Mouse (Mus musculus) cerebellum, adult 8-10 months (tissue): ENCODE data around the gene Stxbp5.
"Not testable (repeated sequence)": the region's sequence is repeated elsewhere in the genome, so short reads cannot be mapped to it uniquely, and the experiment has no call there.

Source experiments
- DNase-seq: peaks from one replicate; pipeline ENCODE4 v3.0.0; 2022

Stxbp5 gene

GRCm38 (mm10) chr10:9901071-9901696 lies at the start of gene Stxbp5:
Gene Stxbp5 (minus strand): TSS chr10:9901079.
- DNase-seq: peak; percentile 86

DNA sequence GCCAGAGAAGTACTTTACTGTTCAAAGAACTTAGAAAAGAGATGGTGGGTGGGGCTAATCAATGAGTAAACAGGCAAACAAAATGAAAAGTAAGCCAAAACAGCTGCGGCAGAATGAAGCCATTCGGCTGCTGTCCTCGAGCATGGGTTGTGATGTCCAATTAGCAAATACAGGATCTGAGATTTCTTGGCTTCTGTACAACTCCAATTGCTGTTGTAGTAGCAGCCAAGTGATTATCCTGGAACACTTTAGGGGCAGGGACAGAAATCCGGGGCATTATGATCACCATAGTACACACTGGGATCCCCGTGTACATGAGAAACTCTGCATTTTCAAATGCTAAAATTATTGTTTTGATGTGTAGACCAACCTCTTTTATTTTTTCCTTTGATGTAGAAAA lies 11.5 kb upstream of the Stxbp5 start:
- DNase-seq: no peak

- DNase-seq: no peak
Measured at GRCm38 (mm10) chr10:9907919-9908502, 7.1 kb upstream of the Stxbp5 start.

GRCm38 (mm10) chr10:9907519-9907918 lies 6.6 kb upstream of the Stxbp5 start:
- no peak for DNase-seq

DNA sequence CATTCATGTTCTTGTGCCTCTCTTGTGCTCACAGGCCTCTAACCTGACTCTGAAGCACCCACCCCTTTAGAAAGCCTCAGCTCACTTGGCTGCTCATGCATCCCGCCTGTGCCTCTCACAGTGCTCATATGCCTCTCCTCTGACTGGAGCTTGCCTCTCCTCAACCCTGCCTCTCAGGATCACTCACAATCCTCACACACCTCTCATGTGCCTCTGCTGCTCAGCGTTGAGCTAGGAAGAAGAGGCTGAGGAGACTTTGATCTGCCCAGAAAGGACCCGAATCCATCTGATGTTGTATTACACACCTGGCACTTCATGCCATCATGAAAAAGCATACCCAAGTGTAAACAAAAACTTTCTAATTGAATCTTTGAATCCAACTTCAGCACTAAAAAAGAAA lies 5.3 kb upstream of the Stxbp5 start:
- no peak for DNase-seq

- peak; percentile 79 for DNase-seq
Measured at GRCm38 (mm10) chr10:9901697-9902239, 889 bp upstream of the Stxbp5 start.

- DNase-seq: peak; percentile 58
Measured at GRCm38 (mm10) chr10:9900315-9901070, 386 bp downstream of the Stxbp5 start.

DNA sequence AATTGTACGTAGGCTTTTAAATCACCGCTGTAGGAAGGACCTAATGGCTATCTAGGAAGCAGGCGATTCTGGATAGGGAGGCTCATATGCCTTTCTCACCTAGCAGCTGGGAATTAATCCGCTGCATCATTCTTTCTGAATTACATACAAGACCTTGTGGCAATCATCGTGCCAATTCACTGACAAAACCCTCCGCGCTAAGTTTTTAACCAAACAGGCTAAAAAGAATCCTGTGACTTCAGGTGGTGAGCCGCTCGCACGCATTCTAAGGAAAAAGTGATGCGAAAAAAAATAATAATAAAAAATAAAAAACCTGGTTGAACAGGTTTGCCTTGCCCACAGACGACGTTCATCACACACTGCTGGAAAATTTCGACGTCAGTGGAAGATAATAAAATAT lies 1.1 kb downstream of the Stxbp5 start:
- peak; percentile 31 for DNase-seq

DNA sequence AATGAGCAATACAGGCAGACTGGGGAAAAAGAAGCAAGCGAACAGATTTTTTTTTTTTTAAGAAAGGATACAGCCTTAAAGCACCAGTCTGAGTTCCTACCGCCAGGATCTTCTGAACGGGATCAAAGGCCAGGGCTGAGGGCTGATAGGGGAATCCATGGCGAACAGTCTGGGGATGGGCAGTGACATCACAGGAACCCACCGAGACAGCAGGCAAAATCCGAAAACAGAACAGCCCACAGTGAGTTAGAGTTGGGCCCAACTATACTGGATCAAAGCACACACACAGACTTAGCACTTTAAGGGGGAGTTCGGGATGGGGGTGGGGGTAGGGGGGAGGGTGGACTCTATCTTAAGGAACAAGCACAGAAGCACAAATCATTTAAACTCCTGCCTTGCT lies 1.8 kb downstream of the Stxbp5 start:
- no peak for DNase-seq

DNA sequence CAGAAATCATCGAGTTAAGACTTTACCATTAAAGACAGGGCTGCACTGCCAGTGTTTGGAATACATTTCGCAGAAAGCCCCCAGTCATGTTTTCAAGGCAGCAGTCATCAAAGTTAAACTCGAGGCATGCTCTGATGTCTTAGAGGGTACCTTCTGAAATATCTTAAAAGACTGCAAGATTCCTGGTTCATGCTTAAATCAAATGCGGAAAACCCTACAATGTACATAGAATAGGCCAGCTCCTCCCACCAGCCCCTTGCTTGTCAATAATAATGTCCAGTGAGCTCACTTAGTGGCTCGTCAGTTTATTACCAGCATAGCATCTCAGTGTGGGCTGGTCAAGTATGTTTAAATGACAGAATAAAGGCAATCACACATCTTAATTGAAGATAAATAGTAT lies 3.0 kb downstream of the Stxbp5 start:
- DNase-seq: no peak

DNA sequence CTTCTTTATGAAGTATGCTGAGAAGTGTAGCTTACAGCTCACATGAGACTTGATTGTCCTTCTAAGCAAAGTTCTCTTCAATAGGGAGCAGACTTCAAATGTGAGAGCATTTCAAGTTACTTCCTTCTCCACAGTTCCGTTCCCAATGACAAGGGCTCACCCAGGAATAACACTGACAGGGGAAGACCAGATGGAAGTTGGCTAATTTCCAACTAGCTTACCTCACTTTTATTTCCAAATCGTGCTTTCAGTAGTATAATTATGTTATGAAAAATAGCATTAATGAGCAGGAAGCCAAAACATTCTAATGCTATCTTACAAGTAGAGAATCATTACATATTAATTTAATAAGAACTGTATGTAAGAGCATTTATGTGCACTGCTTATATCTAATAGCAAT lies 7.3 kb downstream of the Stxbp5 start:
- no peak for DNase-seq

DNA sequence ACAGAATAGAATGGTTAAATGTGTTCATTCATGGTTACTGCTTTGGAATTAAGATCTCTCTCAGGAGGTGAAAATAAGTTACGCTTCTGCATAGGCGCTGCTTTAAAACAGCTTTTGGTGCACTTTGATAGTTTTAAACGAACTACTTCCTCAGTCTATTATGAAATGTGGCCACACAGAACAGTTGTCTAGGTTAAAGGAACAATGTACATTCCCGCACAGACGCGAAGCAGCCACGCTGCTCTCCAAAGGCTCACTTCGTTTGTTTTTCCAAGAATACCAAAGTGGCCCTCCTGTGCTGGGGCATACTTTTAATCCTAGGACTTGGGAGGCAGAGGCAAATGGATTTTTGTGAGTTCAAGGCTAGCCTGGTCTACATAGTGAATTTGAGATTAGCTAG lies 11.2 kb downstream of the Stxbp5 start:
- no peak for DNase-seq

GRCm38 (mm10) chr10:9888655-9889054 lies 12.2 kb downstream of the Stxbp5 start:
- DNase-seq: no peak

- not testable (repeated sequence) for DNase-seq
Measured at GRCm38 (mm10) chr10:9881781-9882320, 19.0 kb downstream of the Stxbp5 start.

- DNase-seq: no peak
Measured at GRCm38 (mm10) chr10:9880070-9880728, 20.7 kb downstream of the Stxbp5 start.

GRCm38 (mm10) chr10:9878821-9879489 lies 21.9 kb downstream of the Stxbp5 start:
- no peak for DNase-seq

- DNase-seq: no peak
Measured at GRCm38 (mm10) chr10:9875905-9876304, 25.0 kb downstream of the Stxbp5 start.

DNA sequence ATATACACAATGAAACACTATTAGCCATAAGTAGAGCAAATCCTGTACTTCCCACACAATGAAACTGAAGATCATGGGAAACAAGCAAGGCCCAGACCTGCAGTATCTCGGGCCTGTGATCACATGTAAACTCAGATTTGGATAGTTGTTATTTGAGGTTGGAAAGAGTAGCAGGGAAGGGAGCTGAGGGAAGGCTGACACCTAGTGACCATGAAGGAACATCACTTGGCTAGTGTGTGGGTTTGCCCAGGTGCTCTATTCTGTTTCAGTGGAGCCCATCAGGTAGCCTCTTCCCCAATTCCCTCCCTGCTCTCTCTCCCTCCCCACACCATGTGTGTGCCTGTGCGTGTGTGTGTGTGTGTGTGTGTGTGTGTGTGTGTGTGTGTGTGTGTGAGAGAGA lies 28.7 kb downstream of the Stxbp5 start:
- DNase-seq: no peak

- DNase-seq: no peak
Measured at GRCm38 (mm10) chr10:9866793-9867579, 33.9 kb downstream of the Stxbp5 start.

GRCm38 (mm10) chr10:9860022-9860421 lies 40.9 kb downstream of the Stxbp5 start:
- no peak for DNase-seq

DNA sequence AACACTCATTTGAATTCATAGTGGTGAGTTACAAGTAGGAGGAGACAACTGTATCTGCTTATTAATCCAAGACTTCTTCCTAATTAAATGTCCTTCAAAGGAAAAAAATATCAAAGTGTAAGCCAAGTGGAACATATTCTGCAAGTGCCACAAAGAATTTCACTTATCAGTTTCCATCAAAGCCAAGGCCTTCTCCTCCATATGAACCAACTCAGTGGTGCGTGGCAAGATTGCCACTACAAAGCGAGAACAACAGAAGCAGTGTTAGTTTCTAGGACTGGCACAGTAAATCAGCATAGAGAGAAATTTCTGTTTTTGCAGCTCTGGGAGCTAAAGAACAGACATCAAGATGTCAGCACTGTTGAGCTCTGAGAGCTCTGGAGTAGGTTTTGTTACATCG lies 41.4 kb downstream of the Stxbp5 start:
- DNase-seq: no peak

GRCm38 (mm10) chr10:9857850-9858249 lies 43.0 kb downstream of the Stxbp5 start:
- no peak for DNase-seq
